Mouse (Mus musculus): ENCODE data around the gene Plekha5. TPM values are rescaled to one million over a fixed set of nuclear protein-coding genes. Genes with fewer than 3 reads are reported as not detected.
A peak's percentile ranks its signal among the peaks of the same experiment; 100 is the strongest.

Gene Plekha5
- polyA plus RNA-seq, 1 experiment from 2014 or later: 72.9 TPM

- CTCF ChIA-PET: interaction anchor here (0.8 to 1.6 kb wide), 4 partner anchors 10 to 35 kb away, joined by 3 to 5 read pairs (median 4); no protein-coding TSS in a partner anchor
- no peak for DNase-seq (ENCODE audit: low read depth, low spot score)
- POLR2A ChIA-PET: no interaction called here
- no peak for TF ChIP-seq CTCF (IDR thresholded peaks at IDR 0.05)
- no peak for ATAC-seq
- in situ Hi-C loops (cut with MboI; ENCODE audit: low pct_unique_long_range_greater_than_20kb): no loop called here
- no peaks in the 10 kb centered on the region for H3K27me3 ChIP-seq
Observed at GRCm38 (mm10) chr6:140507605-140508004, 83.8 kb downstream of the Plekha5 start.

GRCm38 (mm10) chr6:140508475-140509150 is 84.8 kb downstream of the Plekha5 start:
- no peak for TF ChIP-seq CTCF (IDR thresholded peaks at IDR 0.05)
- H3K27me3 ChIP-seq: no peaks in the 10 kb centered on the region
- ATAC-seq: peak; percentile 11
- no peak for DNase-seq (ENCODE audit: low read depth, low spot score)
- in situ Hi-C loops (cut with MboI; ENCODE audit: low pct_unique_long_range_greater_than_20kb): no loop called here
- POLR2A ChIA-PET: no interaction called here
- CTCF ChIA-PET: interaction anchor here (0.7 to 1.6 kb wide), 5 partner anchors 9 to 45 kb away, joined by 3 to 5 read pairs (median 4); no protein-coding TSS in a partner anchor

- in situ Hi-C loops (cut with MboI; ENCODE audit: low pct_unique_long_range_greater_than_20kb): no loop called here
- no peaks in the 10 kb centered on the region for H3K27me3 ChIP-seq
- ChIA-PET CTCF (interaction anchor here (0.7 to 1.3 kb wide), 3 partner anchors 12 to 44 kb away, joined by 4 read pairs; no protein-coding TSS in a partner anchor), POLR2A (no interaction called here)
- DNase-seq (ENCODE audit: low read depth, low spot score) (peak; percentile 49), ATAC-seq (peak; percentile 47)
- no peak for TF ChIP-seq CTCF (IDR thresholded peaks at IDR 0.05)
Observed at GRCm38 (mm10) chr6:140509151-140509530, 85.3 kb downstream of the Plekha5 start.

- POLR2A ChIA-PET: no interaction called here
- ATAC-seq (peak; percentile 52), DNase-seq (ENCODE audit: low read depth, low spot score) (peak; percentile 49)
- CTCF ChIA-PET: interaction anchor here (0.9 to 2.2 kb wide), 3 partner anchors 11 to 35 kb away, joined by 3 to 8 read pairs (median 3); no protein-coding TSS in a partner anchor
- in situ Hi-C loops (cut with MboI; ENCODE audit: low pct_unique_long_range_greater_than_20kb): no loop called here
- TF ChIP-seq CTCF (IDR thresholded peaks at IDR 0.05): no peak
- H3K27me3 ChIP-seq: no peaks in the 10 kb centered on the region
Observed at GRCm38 (mm10) chr6:140512016-140512415, 88.2 kb downstream of the Plekha5 start.

- POLR2A ChIA-PET: no interaction called here
Observed at GRCm38 (mm10) chr6:140512427-140512826, 88.6 kb downstream of the Plekha5 start.

GRCm38 (mm10) chr6:140514205-140515110 is 90.6 kb downstream of the Plekha5 start:
- no peaks in the 10 kb centered on the region for H3K27me3 ChIP-seq
- ATAC-seq (peak; percentile 34), DNase-seq (ENCODE audit: low read depth, low spot score) (no peak)
- no peak for TF ChIP-seq CTCF (IDR thresholded peaks at IDR 0.05)
- ChIA-PET CTCF (interaction anchor here (0.7 to 3.7 kb wide), 7 partner anchors 10 to 54 kb away, joined by 3 to 11 read pairs (median 5); no protein-coding TSS in a partner anchor), POLR2A (interaction anchor here (0.9 kb wide), 1 partner anchor 31 kb away, joined by 4 read pairs; no protein-coding TSS in a partner anchor)
- in situ Hi-C loops (cut with MboI; ENCODE audit: low pct_unique_long_range_greater_than_20kb): no loop called here

More at GRCm38 (mm10) chr6:140512427-140512826, 88.6 kb downstream of the Plekha5 start:
- no peaks in the 10 kb centered on the region for H3K27me3 ChIP-seq
- CTCF ChIA-PET: no interaction called here
- TF ChIP-seq CTCF (IDR thresholded peaks at IDR 0.05): no peak
- ATAC-seq (peak; percentile 17), DNase-seq (ENCODE audit: low read depth, low spot score) (no peak)
- in situ Hi-C loops (cut with MboI; ENCODE audit: low pct_unique_long_range_greater_than_20kb): no loop called here

GRCm38 (mm10) chr6:140515550-140515949 is 91.7 kb downstream of the Plekha5 start:
- DNase-seq (ENCODE audit: low read depth, low spot score) (no peak), ATAC-seq (no peak)
- no peaks in the 10 kb centered on the region for H3K27me3 ChIP-seq
- in situ Hi-C loops (cut with MboI; ENCODE audit: low pct_unique_long_range_greater_than_20kb): no loop called here
- CTCF ChIA-PET: interaction anchor here (0.7 to 3.7 kb wide), 7 partner anchors 9 to 53 kb away, joined by 3 to 11 read pairs (median 4); no protein-coding TSS in a partner anchor
- TF ChIP-seq CTCF (IDR thresholded peaks at IDR 0.05): no peak
- POLR2A ChIA-PET: no interaction called here

GRCm38 (mm10) chr6:140516202-140516601 is 92.3 kb downstream of the Plekha5 start:
- H3K27me3 ChIP-seq: no peaks in the 10 kb centered on the region
- no peak for ATAC-seq
- CTCF ChIA-PET: interaction anchor here (1.4 to 3.7 kb wide), 9 partner anchors 9 to 45 kb away, joined by 3 to 11 read pairs (median 5); no protein-coding TSS in a partner anchor
- no peak for TF ChIP-seq CTCF (IDR thresholded peaks at IDR 0.05)
- in situ Hi-C loops (cut with MboI; ENCODE audit: low pct_unique_long_range_greater_than_20kb): no loop called here
- POLR2A ChIA-PET: no interaction called here
- DNase-seq (ENCODE audit: low read depth, low spot score): no peak

- H3K27me3 ChIP-seq: no peaks in the 10 kb centered on the region
- peak; percentile 89 for TF ChIP-seq CTCF (IDR thresholded peaks at IDR 0.05)
- in situ Hi-C loops (cut with MboI; ENCODE audit: low pct_unique_long_range_greater_than_20kb): no loop called here
- ATAC-seq (no peak), DNase-seq (ENCODE audit: low read depth, low spot score) (no peak)
- ChIA-PET POLR2A (no interaction called here), CTCF (interaction anchor here (0.9 to 3.7 kb wide), 15 partner anchors 9 to 95 kb away, joined by 3 to 13 read pairs (median 4); no protein-coding TSS in a partner anchor)
Observed at GRCm38 (mm10) chr6:140517188-140517587, 93.3 kb downstream of the Plekha5 start.

- POLR2A ChIA-PET: interaction anchor here (0.9 kb wide), 1 partner anchor 16 kb away, joined by 3 read pairs; no protein-coding TSS in a partner anchor
- ATAC-seq: no peak
- no peaks in the 10 kb centered on the region for H3K27me3 ChIP-seq
- CTCF ChIA-PET: interaction anchor here (0.9 kb wide), 1 partner anchor 35 kb away, joined by 4 read pairs; no protein-coding TSS in a partner anchor
- TF ChIP-seq CTCF (IDR thresholded peaks at IDR 0.05): no peak
- DNase-seq (ENCODE audit: low read depth, low spot score): no peak
- in situ Hi-C loops (cut with MboI; ENCODE audit: low pct_unique_long_range_greater_than_20kb): no loop called here
Observed at GRCm38 (mm10) chr6:140519019-140519418, 95.2 kb downstream of the Plekha5 start.
